Mouse (Mus musculus): ENCODE data around the gene Gpr155. TPM values are rescaled to one million over a fixed set of nuclear protein-coding genes. Genes with fewer than 3 reads are reported as not detected.

The Gpr155 gene
- 5.9 and 7.4 TPM in 2 replicates for polyA plus RNA-seq (2014; fragmentation: Nextera tagmentation; extraction: Ambion mirVana)

- peak within 1 kb of the TSS; percentile 99 for H3K4me2 ChIP-seq (ENCODE audit: low read depth, low read length)
- WGBS: under 1% methylated on average over 42 of the region's 44 CpGs
- no peaks in the 10 kb centered on the region for H3K27me3 ChIP-seq (ENCODE audit: control insufficient read depth, insufficient read depth, low read length)
- DNase-seq (ENCODE audit: low spot score): peak; percentile 98
- H3K27ac ChIP-seq (replicated peaks; ENCODE audit: low read depth, low read length): 0 out of 2 replicates have a peak within 1 kb of the TSS, but pooled peaks have one; percentile 41
- peak within 1 kb of the TSS; percentile 74 for H3K4me3 ChIP-seq (ENCODE audit: low read depth, low read length)
- no peaks in the 10 kb centered on the region for H3K9me3 ChIP-seq (replicated peaks; ENCODE audit: control insufficient read depth, low read length)
- peaks cover 3% of the 10 kb centered on the region; the same call in 1 of the 2 replicates for H3K4me1 ChIP-seq (ENCODE audit: control insufficient read depth, insufficient read depth, low read length)
- ATAC-seq (replicated peaks; ENCODE audit: insufficient number of reproducible peaks, low FRiP score, low TSS enrichment, low read depth): peak; percentile 97
- peak within 1 kb of the TSS; percentile 65 for H3K9ac ChIP-seq (replicated peaks; ENCODE audit: low read length)
- H3K36me3 ChIP-seq (replicated peaks; ENCODE audit: control insufficient read depth, insufficient read depth, low read depth, low read length): no peaks in the 10 kb centered on the region
These were observed at the start of gene Gpr155 for GRCm38 (mm10) chr2:73386356-73387046. Gene Gpr155 (minus strand): TSS chr2:73386572.

- H3K4me1 ChIP-seq (ENCODE audit: control insufficient read depth, insufficient read depth, low read length): no peaks in the 10 kb centered on the region; the same call in 1 of the 2 replicates
- no peak overlapping the region for H3K9ac ChIP-seq (replicated peaks; ENCODE audit: low read length)
- no peaks in the 10 kb centered on the region for H3K27me3 ChIP-seq (ENCODE audit: control insufficient read depth, insufficient read depth, low read length)
- no peak for DNase-seq (ENCODE audit: low spot score)
- ATAC-seq (replicated peaks; ENCODE audit: insufficient number of reproducible peaks, low FRiP score, low TSS enrichment, low read depth): no peak
- no peak overlapping the region for H3K27ac ChIP-seq (replicated peaks; ENCODE audit: low read depth, low read length)
- H3K9me3 ChIP-seq (replicated peaks; ENCODE audit: control insufficient read depth, low read length): no peaks in the 10 kb centered on the region
- WGBS: 98% methylated on average over 2 of the region's 2 CpGs
- H3K4me2 ChIP-seq (ENCODE audit: low read depth, low read length): no peak overlapping the region
- H3K4me3 ChIP-seq (ENCODE audit: low read depth, low read length): no peak overlapping the region
- H3K36me3 ChIP-seq (replicated peaks; ENCODE audit: control insufficient read depth, insufficient read depth, low read depth, low read length): no peaks in the 10 kb centered on the region; the same call in 1 of the 2 replicates
These were observed 49.5 kb upstream of the Gpr155 start for GRCm38 (mm10) chr2:73435847-73436246.

GRCm38 (mm10) chr2:73431959-73432396 is 45.6 kb upstream of the Gpr155 start:
- Histone ChIP-seq H3K9me3 (replicated peaks; ENCODE audit: control insufficient read depth, low read length) (no peaks in the 10 kb centered on the region), H3K9ac (replicated peaks; ENCODE audit: low read length) (peak overlapping the region; percentile 43), H3K27me3 (ENCODE audit: control insufficient read depth, insufficient read depth, low read length) (no peaks in the 10 kb centered on the region), H3K27ac (replicated peaks; ENCODE audit: low read depth, low read length) (0 out of 2 replicates have a peak overlapping the region, but pooled peaks have one; percentile 6), H3K36me3 (replicated peaks; ENCODE audit: control insufficient read depth, insufficient read depth, low read depth, low read length) (no peaks in the 10 kb centered on the region), H3K4me2 (ENCODE audit: low read depth, low read length) (0 out of 2 replicates have a peak overlapping the region, but pooled peaks have one; percentile 2), H3K4me3 (ENCODE audit: low read depth, low read length) (no peak overlapping the region), H3K4me1 (ENCODE audit: control insufficient read depth, insufficient read depth, low read length) (no peaks in the 10 kb centered on the region; the same call in 1 of the 2 replicates)
- 18% methylated on average over 14 of the region's 14 CpGs for WGBS
- peak; percentile 68 for DNase-seq (ENCODE audit: low spot score)
- no peak for ATAC-seq (replicated peaks; ENCODE audit: insufficient number of reproducible peaks, low FRiP score, low TSS enrichment, low read depth)

- Histone ChIP-seq H3K9me3 (replicated peaks; ENCODE audit: control insufficient read depth, low read length) (no peaks in the 10 kb centered on the region), H3K36me3 (replicated peaks; ENCODE audit: control insufficient read depth, insufficient read depth, low read depth, low read length) (no peaks in the 10 kb centered on the region), H3K4me1 (ENCODE audit: control insufficient read depth, insufficient read depth, low read length) (no peaks in the 10 kb centered on the region; the same call in 1 of the 2 replicates), H3K9ac (replicated peaks; ENCODE audit: low read length) (no peak overlapping the region), H3K4me2 (ENCODE audit: low read depth, low read length) (no peak overlapping the region), H3K27ac (replicated peaks; ENCODE audit: low read depth, low read length) (no peak overlapping the region), H3K27me3 (ENCODE audit: control insufficient read depth, insufficient read depth, low read length) (no peaks in the 10 kb centered on the region), H3K4me3 (ENCODE audit: low read depth, low read length) (no peak overlapping the region)
- WGBS: 68% methylated on average over 21 of the region's 21 CpGs
- peak; percentile 40 for DNase-seq (ENCODE audit: low spot score)
- ATAC-seq (replicated peaks; ENCODE audit: insufficient number of reproducible peaks, low FRiP score, low TSS enrichment, low read depth): peak; percentile 66; the same call in 1 of the 2 replicates
These were observed 42.6 kb upstream of the Gpr155 start for GRCm38 (mm10) chr2:73428803-73429468.

- H3K4me2 ChIP-seq (ENCODE audit: low read depth, low read length): no peak overlapping the region
- no peaks in the 10 kb centered on the region for H3K36me3 ChIP-seq (replicated peaks; ENCODE audit: control insufficient read depth, insufficient read depth, low read depth, low read length)
- DNase-seq (ENCODE audit: low spot score): peak; percentile 69
- ATAC-seq (replicated peaks; ENCODE audit: insufficient number of reproducible peaks, low FRiP score, low TSS enrichment, low read depth): no peak
- no peak overlapping the region for H3K27ac ChIP-seq (replicated peaks; ENCODE audit: low read depth, low read length)
- no peak overlapping the region for H3K4me3 ChIP-seq (ENCODE audit: low read depth, low read length)
- H3K4me1 ChIP-seq (ENCODE audit: control insufficient read depth, insufficient read depth, low read length): no peaks in the 10 kb centered on the region; the same call in 1 of the 2 replicates
- 31% methylated on average over 1 of the region's 1 CpGs for WGBS
- H3K9ac ChIP-seq (replicated peaks; ENCODE audit: low read length): no peak overlapping the region
- H3K9me3 ChIP-seq (replicated peaks; ENCODE audit: control insufficient read depth, low read length): no peaks in the 10 kb centered on the region
- H3K27me3 ChIP-seq (ENCODE audit: control insufficient read depth, insufficient read depth, low read length): no peaks in the 10 kb centered on the region
These were observed 40.9 kb upstream of the Gpr155 start for GRCm38 (mm10) chr2:73427293-73427692.

- 70% methylated on average over 14 of the region's 14 CpGs for WGBS
- Histone ChIP-seq H3K9me3 (replicated peaks; ENCODE audit: control insufficient read depth, low read length) (no peaks in the 10 kb centered on the region), H3K27ac (replicated peaks; ENCODE audit: low read depth, low read length) (no peak overlapping the region), H3K9ac (replicated peaks; ENCODE audit: low read length) (no peak overlapping the region), H3K4me2 (ENCODE audit: low read depth, low read length) (no peak overlapping the region), H3K36me3 (replicated peaks; ENCODE audit: control insufficient read depth, insufficient read depth, low read depth, low read length) (no peaks in the 10 kb centered on the region), H3K4me3 (ENCODE audit: low read depth, low read length) (no peak overlapping the region), H3K4me1 (ENCODE audit: control insufficient read depth, insufficient read depth, low read length) (no peaks in the 10 kb centered on the region), H3K27me3 (ENCODE audit: control insufficient read depth, insufficient read depth, low read length) (no peaks in the 10 kb centered on the region)
- DNase-seq (ENCODE audit: low spot score) (no peak), ATAC-seq (replicated peaks; ENCODE audit: insufficient number of reproducible peaks, low FRiP score, low TSS enrichment, low read depth) (no peak)
These were observed 39.5 kb upstream of the Gpr155 start for GRCm38 (mm10) chr2:73425822-73426221.

GRCm38 (mm10) chr2:73419730-73420129 is 33.4 kb upstream of the Gpr155 start:
- ATAC-seq (replicated peaks; ENCODE audit: insufficient number of reproducible peaks, low FRiP score, low TSS enrichment, low read depth) (no peak), DNase-seq (ENCODE audit: low spot score) (no peak)
- Histone ChIP-seq H3K9ac (replicated peaks; ENCODE audit: low read length) (no peak overlapping the region), H3K4me1 (ENCODE audit: control insufficient read depth, insufficient read depth, low read length) (no peaks in the 10 kb centered on the region), H3K36me3 (replicated peaks; ENCODE audit: control insufficient read depth, insufficient read depth, low read depth, low read length) (no peaks in the 10 kb centered on the region), H3K4me3 (ENCODE audit: low read depth, low read length) (no peak overlapping the region), H3K27me3 (ENCODE audit: control insufficient read depth, insufficient read depth, low read length) (no peaks in the 10 kb centered on the region), H3K9me3 (replicated peaks; ENCODE audit: control insufficient read depth, low read length) (no peaks in the 10 kb centered on the region), H3K27ac (replicated peaks; ENCODE audit: low read depth, low read length) (no peak overlapping the region), H3K4me2 (ENCODE audit: low read depth, low read length) (no peak overlapping the region)
- WGBS: 55% methylated on average over 7 of the region's 7 CpGs

GRCm38 (mm10) chr2:73419285-73419684 is 32.9 kb upstream of the Gpr155 start:
- Histone ChIP-seq H3K4me2 (ENCODE audit: low read depth, low read length) (no peak overlapping the region), H3K9ac (replicated peaks; ENCODE audit: low read length) (no peak overlapping the region), H3K9me3 (replicated peaks; ENCODE audit: control insufficient read depth, low read length) (no peaks in the 10 kb centered on the region), H3K4me1 (ENCODE audit: control insufficient read depth, insufficient read depth, low read length) (no peaks in the 10 kb centered on the region), H3K27ac (replicated peaks; ENCODE audit: low read depth, low read length) (no peak overlapping the region), H3K36me3 (replicated peaks; ENCODE audit: control insufficient read depth, insufficient read depth, low read depth, low read length) (no peaks in the 10 kb centered on the region), H3K27me3 (ENCODE audit: control insufficient read depth, insufficient read depth, low read length) (no peaks in the 10 kb centered on the region), H3K4me3 (ENCODE audit: low read depth, low read length) (no peak overlapping the region)
- DNase-seq (ENCODE audit: low spot score): peak; percentile 13
- WGBS: 43% methylated on average over 4 of the region's 4 CpGs
- no peak for ATAC-seq (replicated peaks; ENCODE audit: insufficient number of reproducible peaks, low FRiP score, low TSS enrichment, low read depth)
